Mouse (Mus musculus) natural killer cell, adult 2 months (primary cell): Measurements from ENCODE around the gene Usp43.

Source experiments
- DNase-seq, 2 experiments: peaks; one replicate each; pipeline ENCODE4 v3.0.0; 2022; ENCODE audit warnings: low spot score in 2 of 2

The Usp43 gene

GRCm38 (mm10) chr11:67897064-67897560, 24.8 kb downstream of the Usp43 start:
- DNase-seq, result peak; percentile 9 to 16

DNA sequence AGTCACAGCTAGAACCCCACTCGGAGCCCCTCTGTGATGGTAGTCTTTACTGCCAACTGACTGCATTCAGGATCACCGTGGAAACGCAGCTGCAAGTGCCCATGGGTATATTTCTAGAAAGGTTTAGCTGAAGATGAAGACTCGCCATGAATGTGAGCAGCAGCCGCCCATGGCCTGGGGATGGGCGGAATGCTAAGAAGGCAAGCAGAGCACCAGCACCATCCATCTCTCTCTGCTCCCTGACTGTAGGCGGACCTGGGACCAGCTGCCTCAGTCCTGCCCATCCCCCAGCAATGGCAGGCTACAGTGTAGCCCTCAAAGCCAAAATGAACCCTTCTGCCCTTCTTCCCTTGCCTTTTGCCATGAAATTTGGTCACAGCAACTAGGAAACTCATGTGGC, 26.3 kb downstream of the Usp43 start:
- no peak for DNase-seq

GRCm38 (mm10) chr11:67888521-67888920, 33.4 kb downstream of the Usp43 start:
- DNase-seq, result no peak

- no peak for DNase-seq
These were observed 36.0 kb downstream of the Usp43 start for GRCm38 (mm10) chr11:67885921-67886320.

GRCm38 (mm10) chr11:67865521-67866197, 56.3 kb downstream of the Usp43 start:
- no peak for DNase-seq

DNA sequence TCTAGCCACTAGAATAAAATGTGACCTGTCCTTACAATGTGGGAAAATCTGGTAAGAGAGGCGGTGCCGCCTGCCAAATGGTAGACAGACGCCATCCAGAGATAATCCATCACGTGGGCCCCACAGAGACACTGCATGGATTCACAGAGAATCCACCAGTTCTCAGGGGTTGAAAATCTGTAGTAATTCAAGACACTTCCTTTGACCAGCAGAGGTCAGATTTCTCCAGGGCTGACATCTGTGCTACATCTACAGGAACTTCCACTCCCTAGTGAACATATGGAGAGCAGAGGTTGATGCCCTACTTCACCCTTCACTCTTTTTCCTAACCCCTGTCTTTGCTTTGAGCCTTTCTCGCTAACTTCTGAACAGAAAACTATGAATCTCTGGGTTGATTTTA, 56.9 kb downstream of the Usp43 start:
- no peak for DNase-seq

DNA sequence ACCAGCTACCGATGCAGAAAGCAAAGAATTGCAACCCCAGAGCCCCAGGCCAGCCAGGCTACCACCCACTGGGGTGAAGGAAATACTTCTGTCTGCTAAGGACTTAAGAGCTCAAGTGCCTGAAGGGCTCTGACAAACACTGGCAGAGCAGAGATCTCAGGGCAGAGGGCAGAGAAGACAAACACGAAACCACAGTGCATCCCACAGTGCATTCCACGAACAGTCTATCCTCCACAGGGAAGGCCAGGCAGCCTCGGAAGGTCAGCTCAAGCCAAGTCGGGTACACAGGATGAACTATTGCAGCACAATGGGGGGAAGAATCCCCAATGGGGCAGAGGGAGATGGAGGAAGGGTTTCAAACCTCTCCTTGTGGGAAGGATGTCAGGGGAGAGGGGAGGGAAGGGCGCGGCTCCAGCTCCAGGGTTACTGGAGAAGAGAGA, 60.5 kb downstream of the Usp43 start:
- no peak for DNase-seq

GRCm38 (mm10) chr11:67860743-67861398, 61.1 kb downstream of the Usp43 start:
- DNase-seq, result no peak

DNA sequence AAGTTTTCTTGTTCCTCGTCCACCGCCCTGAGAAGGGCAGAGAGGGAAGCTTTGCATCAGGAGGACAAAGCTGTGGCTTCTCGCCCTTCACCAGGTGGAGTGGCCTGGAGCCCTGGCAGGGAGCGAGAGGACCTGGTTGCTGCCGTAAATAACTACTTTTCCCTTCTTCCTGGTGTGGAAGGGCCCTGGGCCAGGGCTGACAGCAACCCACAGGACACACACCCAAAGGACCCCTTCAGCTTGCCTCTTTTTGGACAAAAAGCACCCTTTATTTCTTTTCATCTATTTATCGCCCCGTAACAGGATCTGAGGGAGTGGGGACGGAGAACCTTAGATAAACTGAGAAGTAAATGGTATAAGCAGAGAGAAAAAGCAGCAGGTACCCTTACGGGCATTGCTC, 63.4 kb downstream of the Usp43 start:
- no peak for DNase-seq

- DNase-seq, result no peak
These were observed 66.9 kb downstream of the Usp43 start for GRCm38 (mm10) chr11:67855035-67855434.

- DNase-seq, result no peak
These were observed 68.0 kb downstream of the Usp43 start for GRCm38 (mm10) chr11:67853996-67854395.

GRCm38 (mm10) chr11:67851770-67852169, 70.2 kb downstream of the Usp43 start:
- no peak for DNase-seq

GRCm38 (mm10) chr11:67845193-67845592, 76.8 kb downstream of the Usp43 start:
- no peak for DNase-seq

- DNase-seq, result no peak
These were observed 82.1 kb downstream of the Usp43 start for GRCm38 (mm10) chr11:67839810-67840209.

GRCm38 (mm10) chr11:67835408-67836078, 86.4 kb downstream of the Usp43 start:
- DNase-seq, result no peak

GRCm38 (mm10) chr11:67831820-67832219, 90.1 kb downstream of the Usp43 start:
- DNase-seq, result no peak

- no peak for DNase-seq
These were observed 92.4 kb downstream of the Usp43 start for GRCm38 (mm10) chr11:67829530-67829929.

GRCm38 (mm10) chr11:67828360-67829059, 93.4 kb downstream of the Usp43 start:
- no peak for DNase-seq

- no peak for DNase-seq
These were observed 100.4 kb downstream of the Usp43 start for GRCm38 (mm10) chr11:67821560-67821959.

DNA sequence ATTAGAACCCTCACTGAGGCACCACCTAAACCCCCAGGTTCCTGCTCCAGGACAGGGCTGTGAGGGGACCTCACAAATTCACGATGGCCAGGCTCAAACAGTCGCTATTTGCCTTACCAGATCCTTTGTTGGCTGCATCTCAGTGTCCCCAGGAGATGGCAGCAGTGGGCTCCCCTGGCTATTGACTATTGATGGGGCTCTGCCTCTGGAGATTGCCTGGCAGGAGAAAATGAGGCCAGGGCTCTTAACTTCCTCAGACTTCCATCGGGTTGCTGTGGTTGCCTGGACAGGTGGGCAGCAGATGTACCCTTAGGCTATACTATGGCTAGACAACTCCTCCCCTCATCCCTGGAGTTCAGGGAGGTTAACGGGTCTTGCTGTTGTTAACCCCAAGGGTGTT, 101.7 kb downstream of the Usp43 start:
- no peak for DNase-seq

- no peak for DNase-seq
These were observed 102.3 kb downstream of the Usp43 start for GRCm38 (mm10) chr11:67819604-67820003.

- no peak for DNase-seq
These were observed 110.4 kb downstream of the Usp43 start for GRCm38 (mm10) chr11:67811535-67811934.
